Mouse (Mus musculus) cerebellum, adult 9-10 months (tissue): ENCODE data around the gene Fbxo31.

Experiments used
- DNase-seq: peaks from one replicate; pipeline ENCODE4 v3.0.0; 2022

Gene Fbxo31

GRCm38 (mm10) chr8:121588750-121589149 is 10.1 kb upstream of the Fbxo31 start:
- DNase-seq = no peak

GRCm38 (mm10) chr8:121585159-121585825 is 6.7 kb upstream of the Fbxo31 start:
- peak; percentile 99 for DNase-seq

GRCm38 (mm10) chr8:121584730-121585129 is 6.1 kb upstream of the Fbxo31 start:
- DNase-seq = peak; percentile 70

GRCm38 (mm10) chr8:121583653-121584052 is 5.0 kb upstream of the Fbxo31 start:
- no peak for DNase-seq

GRCm38 (mm10) chr8:121580465-121580864 is 1.9 kb upstream of the Fbxo31 start:
- no peak for DNase-seq

GRCm38 (mm10) chr8:121577751-121578675 is 593 bp downstream of the Fbxo31 start:
- DNase-seq = no peak

- DNase-seq = no peak
Measured at GRCm38 (mm10) chr8:121575661-121576060, 2.9 kb downstream of the Fbxo31 start.

- peak; percentile 73 for DNase-seq
Measured at GRCm38 (mm10) chr8:121573275-121573674, 5.3 kb downstream of the Fbxo31 start.

- no peak for DNase-seq
Measured at GRCm38 (mm10) chr8:121572121-121572520, 6.5 kb downstream of the Fbxo31 start.

- DNase-seq = no peak
Measured at GRCm38 (mm10) chr8:121570801-121571200, 7.8 kb downstream of the Fbxo31 start.

GRCm38 (mm10) chr8:121570335-121570734 is 8.3 kb downstream of the Fbxo31 start:
- DNase-seq = no peak

GRCm38 (mm10) chr8:121568321-121568720 is 10.3 kb downstream of the Fbxo31 start:
- DNase-seq = no peak

- no peak for DNase-seq
Measured at GRCm38 (mm10) chr8:121563701-121564100, 14.9 kb downstream of the Fbxo31 start.

- no peak for DNase-seq
Measured at GRCm38 (mm10) chr8:121562941-121563351, 15.7 kb downstream of the Fbxo31 start.

GRCm38 (mm10) chr8:121561636-121562345 is 16.8 kb downstream of the Fbxo31 start:
- no peak for DNase-seq

GRCm38 (mm10) chr8:121560432-121561100 is 18.0 kb downstream of the Fbxo31 start:
- DNase-seq = peak; percentile 43

- no peak for DNase-seq
Measured at GRCm38 (mm10) chr8:121559801-121560200, 18.8 kb downstream of the Fbxo31 start.

GRCm38 (mm10) chr8:121558538-121558937 is 20.1 kb downstream of the Fbxo31 start:
- DNase-seq = peak; percentile 16

- DNase-seq = peak; percentile 10
Measured at GRCm38 (mm10) chr8:121557746-121558145, 20.9 kb downstream of the Fbxo31 start.

- DNase-seq = peak; percentile 4
Measured at GRCm38 (mm10) chr8:121553831-121554475, 24.7 kb downstream of the Fbxo31 start.

- DNase-seq = no peak
Measured at GRCm38 (mm10) chr8:121552506-121552905, 26.1 kb downstream of the Fbxo31 start.
